Mouse (Mus musculus) embryonic facial prominence, embryonic 10.5 days (tissue): ENCODE measurements around the gene Wnt7b. TPM values are rescaled to one million over a fixed set of nuclear protein-coding genes. Genes with fewer than 3 reads are reported as not detected.

ENCODE experiments used
- DNase-seq: peaks from one replicate; pipeline ENCODE4 v3.0.0-alpha.2; 2017; ENCODE audit warnings: low spot score
- H3K27ac ChIP-seq: fragments of 300-500 bp; sonication (generic); replicated peaks from 2 replicates; pipeline ENCODE4 v1.5.1; 2016; ENCODE audit warnings: mild to moderate bottlenecking
- H3K27me3 ChIP-seq: fragments of 300-500 bp; sonication (generic); replicated peaks from 2 replicates; pipeline ENCODE4 v1.6.1; 2016; ENCODE audit warnings: low read depth, mild to moderate bottlenecking; ENCODE audit not compliant: poor library complexity, severe bottlenecking
- H3K36me3 ChIP-seq: fragments of 300-500 bp; sonication (generic); replicated peaks from 2 replicates; pipeline ENCODE4 v1.6.1; 2016; ENCODE audit warnings: mild to moderate bottlenecking, moderate library complexity
- H3K4me1 ChIP-seq: fragments of 300-500 bp; sonication (generic); 2 replicates; pipeline ENCODE4 v1.6.1; 2016
- H3K4me3 ChIP-seq: fragments of 300-500 bp; sonication (generic); 2 replicates; pipeline ENCODE4 v1.5.1; 2016; ENCODE audit warnings: mild to moderate bottlenecking, moderate library complexity
- H3K9me3 ChIP-seq: fragments of 300-500 bp; sonication (generic); 2 replicates; pipeline ENCODE4 v1.6.1; 2016; ENCODE audit warnings: mild to moderate bottlenecking
- WGBS: fragments of 180-500 bp; shearing (Covaris S2); methylation state at CpG from one replicate; pipeline ENCODE4 v1.1.7; 2016; 5-methylcytosine and 5-hydroxymethylcytosine counted together
- polyA plus RNA-seq: library from polyadenylated mRNA; unstranded; fragments of >200 nt; fragmentation: Nextera tagmentation; extraction: Ambion mirVana; gene quantifications from 2 replicates; pipeline ENCODE4 v1.2.1, GENCODE M21; 2016

Gene Wnt7b
- polyA plus RNA-seq, 1 experiment from 2014 or later = 22.0 TPM

- DNase-seq = peak; percentile 61
- peaks cover 48% of the 10 kb centered on the region for H3K4me1 ChIP-seq
- WGBS = 6% methylated on average over 14 of the region's 14 CpGs
- peak overlapping the region; percentile 69 for H3K27ac ChIP-seq
- peak overlapping the region; percentile 38 for H3K4me3 ChIP-seq
- peaks cover 73% of the 10 kb centered on the region for H3K27me3 ChIP-seq
- H3K36me3 ChIP-seq = no peaks in the 10 kb centered on the region
- no peaks in the 10 kb centered on the region for H3K9me3 ChIP-seq
Measured at GRCm38 (mm10) chr15:85523173-85523991, 58.9 kb downstream of the Wnt7b start.

GRCm38 (mm10) chr15:85519438-85519837 lies 62.8 kb downstream of the Wnt7b start:
- Histone ChIP-seq H3K9me3 (no peaks in the 10 kb centered on the region), H3K36me3 (no peaks in the 10 kb centered on the region), H3K27me3 (peaks cover 45% of the 10 kb centered on the region), H3K4me1 (peaks cover 39% of the 10 kb centered on the region), H3K4me3 (no peak overlapping the region), H3K27ac (peak overlapping the region; percentile 36; the same call in 1 of the 2 replicates)
- WGBS = 55% methylated on average over 4 of the region's 4 CpGs
- peak; percentile 38 for DNase-seq

GRCm38 (mm10) chr15:85507370-85508014 lies 74.8 kb downstream of the Wnt7b start:
- DNase-seq = peak; percentile 52
- H3K27ac ChIP-seq = peak overlapping the region; percentile 81
- H3K4me3 ChIP-seq = no peak overlapping the region

GRCm38 (mm10) chr15:85506680-85507079 lies 75.6 kb downstream of the Wnt7b start:
- peaks cover 37% of the 10 kb centered on the region for H3K4me1 ChIP-seq
- WGBS = 51% methylated on average over 1 of the region's 1 CpGs
- no peak for DNase-seq
- no peaks in the 10 kb centered on the region for H3K9me3 ChIP-seq
- no peaks in the 10 kb centered on the region for H3K36me3 ChIP-seq
- H3K4me3 ChIP-seq = no peak overlapping the region
- no peaks in the 10 kb centered on the region for H3K27me3 ChIP-seq
- H3K27ac ChIP-seq = peak overlapping the region; percentile 81

More at GRCm38 (mm10) chr15:85507370-85508014, 74.8 kb downstream of the Wnt7b start:
- H3K36me3 ChIP-seq = no peaks in the 10 kb centered on the region
- H3K27me3 ChIP-seq = no peaks in the 10 kb centered on the region
- peaks cover 37% of the 10 kb centered on the region for H3K4me1 ChIP-seq
- 62% methylated on average over 32 of the region's 32 CpGs for WGBS
- no peaks in the 10 kb centered on the region for H3K9me3 ChIP-seq

GRCm38 (mm10) chr15:85505118-85505925 lies 77.0 kb downstream of the Wnt7b start:
- H3K4me3 ChIP-seq = no peak overlapping the region
- no peaks in the 10 kb centered on the region for H3K36me3 ChIP-seq
- H3K27ac ChIP-seq = peak overlapping the region; percentile 55
- H3K9me3 ChIP-seq = no peaks in the 10 kb centered on the region
- 74% methylated on average over 14 of the region's 14 CpGs for WGBS
- no peak for DNase-seq
- no peaks in the 10 kb centered on the region for H3K27me3 ChIP-seq
- peaks cover 37% of the 10 kb centered on the region for H3K4me1 ChIP-seq

GRCm38 (mm10) chr15:85503127-85503526 lies 79.1 kb downstream of the Wnt7b start, which contains the start of gene 7530416G11Rik:
7530416G11Rik (minus strand) TSS chr15:85503227.
- no peak for DNase-seq
- Histone ChIP-seq H3K4me3 (no peak within 1 kb of the TSS), H3K9me3 (no peaks in the 10 kb centered on the region), H3K36me3 (no peaks in the 10 kb centered on the region), H3K27ac (no peak within 1 kb of the TSS), H3K4me1 (peaks cover 39% of the 10 kb centered on the region), H3K27me3 (peaks cover 16% of the 10 kb centered on the region; the same call in 1 of the 2 replicates)
- 84% methylated on average over 8 of the region's 8 CpGs for WGBS

GRCm38 (mm10) chr15:85500267-85500666 lies 82.0 kb downstream of the Wnt7b start:
- H3K4me3 ChIP-seq = no peak overlapping the region
- DNase-seq = no peak
- H3K9me3 ChIP-seq = no peaks in the 10 kb centered on the region
- H3K36me3 ChIP-seq = no peaks in the 10 kb centered on the region
- 84% methylated on average over 10 of the region's 10 CpGs for WGBS
- no peak overlapping the region for H3K27ac ChIP-seq
- H3K27me3 ChIP-seq = peaks cover 43% of the 10 kb centered on the region
- peaks cover 20% of the 10 kb centered on the region for H3K4me1 ChIP-seq

- Histone ChIP-seq H3K27ac (peak overlapping the region; percentile 48), H3K27me3 (peaks cover 65% of the 10 kb centered on the region), H3K9me3 (no peaks in the 10 kb centered on the region), H3K36me3 (no peaks in the 10 kb centered on the region), H3K4me3 (no peak overlapping the region), H3K4me1 (peaks cover 31% of the 10 kb centered on the region)
- DNase-seq = peak; percentile 57
- 49% methylated on average over 10 of the region's 10 CpGs for WGBS
Measured at GRCm38 (mm10) chr15:85497981-85498475, 84.2 kb downstream of the Wnt7b start.

GRCm38 (mm10) chr15:85497548-85497947 lies 84.7 kb downstream of the Wnt7b start:
- DNase-seq = no peak
- H3K27me3 ChIP-seq = peaks cover 70% of the 10 kb centered on the region

GRCm38 (mm10) chr15:85494163-85494621 lies 88.1 kb downstream of the Wnt7b start:
- DNase-seq = peak; percentile 31
- Histone ChIP-seq H3K9me3 (no peaks in the 10 kb centered on the region), H3K27me3 (peaks cover 95% of the 10 kb centered on the region), H3K27ac (peak overlapping the region; percentile 30; the same call in 1 of the 2 replicates), H3K4me3 (no peak overlapping the region), H3K36me3 (no peaks in the 10 kb centered on the region), H3K4me1 (peaks cover 38% of the 10 kb centered on the region)
- WGBS = 15% methylated on average over 11 of the region's 11 CpGs

More at GRCm38 (mm10) chr15:85497548-85497947, 84.7 kb downstream of the Wnt7b start:
- Histone ChIP-seq H3K27ac (peak overlapping the region; percentile 48), H3K4me3 (no peak overlapping the region), H3K4me1 (peaks cover 31% of the 10 kb centered on the region), H3K36me3 (no peaks in the 10 kb centered on the region), H3K9me3 (no peaks in the 10 kb centered on the region)
- WGBS = 78% methylated on average over 4 of the region's 4 CpGs

- Histone ChIP-seq H3K27ac (no peak overlapping the region), H3K4me1 (peaks cover 16% of the 10 kb centered on the region), H3K9me3 (no peaks in the 10 kb centered on the region), H3K27me3 (peaks cover 58% of the 10 kb centered on the region), H3K4me3 (no peak overlapping the region), H3K36me3 (no peaks in the 10 kb centered on the region)
- DNase-seq = no peak
- 78% methylated on average over 7 of the region's 7 CpGs for WGBS
Measured at GRCm38 (mm10) chr15:85489751-85490150, 92.5 kb downstream of the Wnt7b start.

GRCm38 (mm10) chr15:85488900-85489299 lies 93.4 kb downstream of the Wnt7b start:
- Histone ChIP-seq H3K27ac (no peak overlapping the region), H3K4me1 (peaks cover 8% of the 10 kb centered on the region), H3K36me3 (no peaks in the 10 kb centered on the region), H3K9me3 (no peaks in the 10 kb centered on the region), H3K4me3 (no peak overlapping the region), H3K27me3 (peaks cover 51% of the 10 kb centered on the region)
- 81% methylated on average over 10 of the region's 10 CpGs for WGBS
- no peak for DNase-seq
